Mouse (Mus musculus) right cerebral cortex, adult 18-20 months (tissue): Measurements from ENCODE around the gene Sacs.

Source experiments
- DNase-seq: peaks from one replicate; pipeline ENCODE4 v3.0.0; 2022; ENCODE audit warnings: mixed read lengths

Gene Sacs

GRCm38 (mm10) chr14:61161367-61162334 is 23.4 kb downstream of the Sacs start:
- DNase-seq, result peak; percentile 28

DNA sequence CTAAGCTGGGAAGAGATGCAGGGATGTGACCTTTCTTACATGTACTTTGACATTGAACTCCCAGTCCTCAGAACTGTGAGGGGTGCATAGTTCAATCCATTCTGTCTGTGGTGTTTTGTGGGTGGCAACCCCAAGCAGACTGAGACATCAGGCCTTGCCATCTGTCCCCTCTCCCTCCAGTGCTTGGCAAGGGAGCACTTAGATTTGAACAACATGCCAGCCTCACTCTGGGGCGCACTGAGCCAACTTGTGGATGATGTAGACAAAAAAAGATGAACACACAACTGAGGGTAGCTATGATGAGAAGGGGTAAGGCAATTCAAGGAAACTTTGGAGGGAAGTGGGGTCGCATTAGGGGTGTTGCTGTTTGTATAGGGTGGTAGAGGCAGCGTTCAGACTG is 26.2 kb downstream of the Sacs start:
- DNase-seq, result no peak

- DNase-seq, result no peak
These were observed 27.7 kb downstream of the Sacs start for GRCm38 (mm10) chr14:61165929-61166328.

DNA sequence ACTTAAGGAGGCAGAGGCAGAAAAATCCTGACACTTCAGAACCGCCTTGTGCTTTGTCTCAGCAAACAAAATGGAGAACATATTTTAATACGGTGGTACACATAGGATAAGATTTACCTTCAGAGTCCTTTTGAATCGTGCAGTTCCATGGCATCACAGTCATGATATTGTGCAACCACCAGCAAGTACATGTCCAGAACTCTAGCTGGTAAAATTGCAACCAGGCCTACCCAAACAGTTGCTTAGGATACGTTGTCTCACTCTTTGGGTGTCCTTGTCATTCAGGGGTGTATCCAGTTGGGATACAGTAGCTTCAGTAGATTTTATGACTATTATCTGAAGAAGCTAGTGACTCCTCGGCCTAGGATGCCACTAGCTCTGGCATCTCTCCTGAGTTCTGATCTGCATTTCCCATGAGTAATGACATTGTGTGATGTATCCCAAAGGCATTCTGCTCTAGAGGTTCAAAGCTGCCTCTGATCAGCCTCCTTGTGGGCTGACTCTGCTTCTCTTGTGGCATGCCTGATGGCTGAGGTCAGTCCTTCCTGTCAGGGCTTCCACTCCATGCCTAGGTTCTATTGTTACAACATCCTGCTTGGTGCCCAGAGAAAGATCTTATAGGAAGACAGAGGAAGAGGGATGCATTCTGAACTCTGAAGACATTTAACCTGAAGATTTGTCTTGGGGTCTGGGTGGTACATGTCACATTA is 33.2 kb downstream of the Sacs start:
- no peak for DNase-seq

DNA sequence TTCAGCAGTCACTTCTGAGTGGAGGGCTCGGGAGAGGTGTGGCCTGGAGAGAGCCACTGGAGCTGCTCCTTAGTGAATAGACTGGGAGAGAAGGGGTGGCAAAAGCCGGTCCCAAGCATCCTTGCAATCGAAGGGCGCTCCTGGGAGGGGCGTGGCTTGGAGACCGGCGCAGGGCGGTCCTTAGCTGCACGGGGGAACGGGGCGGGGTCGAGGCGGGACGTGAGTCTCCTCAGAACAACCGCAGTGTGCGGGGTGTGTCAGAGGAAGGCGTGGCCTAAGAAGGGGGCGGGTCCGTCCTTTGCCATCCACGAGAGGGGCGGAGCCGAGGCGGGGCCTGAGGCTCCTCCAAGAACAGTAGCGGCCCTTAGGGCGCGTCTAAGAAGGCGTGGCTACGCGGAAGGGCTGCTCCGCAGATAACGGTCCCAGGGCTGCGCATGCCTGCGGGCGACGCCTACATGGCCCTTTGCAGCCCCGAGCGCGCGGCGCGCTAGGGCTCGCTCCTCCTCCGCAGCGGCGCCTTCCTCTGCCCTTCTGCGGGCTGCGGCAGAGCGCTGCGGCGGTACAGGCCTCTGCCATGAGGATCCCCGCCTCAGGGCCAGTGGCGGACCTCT is 34.4 kb downstream of the Sacs start:
- peak; percentile 100 for DNase-seq

DNA sequence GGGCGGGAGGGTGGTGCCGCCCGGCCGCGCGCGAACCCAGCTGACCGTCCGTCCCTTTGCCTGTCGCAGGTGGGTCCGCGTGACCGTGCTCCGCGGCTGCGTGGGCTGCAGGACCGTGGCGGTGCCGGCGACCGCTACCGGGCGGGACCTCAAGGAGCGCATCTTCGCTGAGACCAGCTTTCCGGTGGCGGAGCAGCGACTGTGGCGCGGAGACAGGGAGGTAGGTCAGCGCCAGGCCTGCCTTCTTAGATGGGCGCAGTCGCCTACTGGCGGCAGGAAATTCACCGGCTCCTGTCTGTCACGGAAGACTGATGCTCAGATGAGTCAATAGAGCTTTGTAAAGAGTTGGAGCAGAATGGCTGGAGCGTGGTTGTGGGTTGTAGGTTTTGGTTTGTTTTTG is 35.0 kb downstream of the Sacs start:
- DNase-seq, result peak; percentile 70

DNA sequence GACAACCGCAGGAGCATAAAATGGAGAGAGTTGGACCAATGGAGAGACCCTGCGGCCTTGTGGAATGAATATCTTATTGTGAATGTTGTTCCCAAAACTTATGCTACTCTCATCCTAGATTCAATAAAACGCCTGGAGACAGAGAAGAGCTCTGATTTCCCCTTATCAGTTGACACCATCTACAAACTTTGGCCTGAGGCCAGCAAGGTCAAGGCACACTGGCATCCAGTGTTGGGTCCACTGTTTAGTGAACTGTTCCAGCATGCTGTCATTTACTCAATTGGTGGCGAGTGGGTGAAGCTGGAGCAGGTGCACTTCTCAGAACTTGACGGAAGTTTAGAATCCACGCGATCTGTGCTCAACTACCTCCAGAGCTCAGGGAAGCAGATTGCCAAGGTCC is 53.6 kb downstream of the Sacs start:
- no peak for DNase-seq

- DNase-seq, result no peak
These were observed 54.1 kb downstream of the Sacs start for GRCm38 (mm10) chr14:61192326-61192725.

DNA sequence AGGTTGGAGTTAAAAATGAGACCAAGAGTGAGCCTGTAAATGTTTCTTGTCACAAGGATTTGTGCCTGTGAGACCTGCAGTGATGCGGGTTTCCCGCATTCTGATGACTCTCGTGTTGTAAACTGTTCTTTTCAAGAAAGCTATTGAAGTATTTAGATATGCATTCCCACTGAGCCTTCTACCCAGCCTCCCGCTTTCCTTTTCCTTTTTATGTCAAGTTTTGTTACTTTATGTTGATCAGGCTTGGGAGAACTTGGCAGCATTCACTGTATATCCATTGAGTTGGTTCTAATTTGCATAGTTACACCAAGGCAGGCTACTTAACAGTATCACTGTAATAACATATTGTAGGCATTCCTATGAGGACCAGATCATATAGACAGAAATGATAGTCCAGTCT is 56.2 kb downstream of the Sacs start:
- DNase-seq, result no peak

DNA sequence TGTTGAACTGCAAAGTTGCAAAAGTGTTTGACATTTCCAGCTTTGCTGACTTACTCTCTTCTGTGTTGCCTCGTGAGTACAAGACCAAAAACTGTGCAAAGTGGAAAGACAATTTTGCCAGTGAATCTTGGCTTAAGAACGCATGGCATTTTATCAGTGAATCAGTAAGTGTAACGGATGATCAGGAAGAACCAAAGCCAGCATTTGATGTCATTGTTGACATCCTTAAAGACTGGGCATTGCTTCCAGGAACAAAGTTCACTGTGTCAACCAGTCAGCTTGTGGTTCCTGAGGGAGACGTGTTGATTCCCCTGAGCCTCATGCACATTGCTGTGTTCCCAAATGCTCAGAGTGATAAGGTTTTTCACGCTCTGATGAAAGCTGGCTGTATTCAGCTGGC is 71.9 kb downstream of the Sacs start:
- DNase-seq, result no peak

- no peak for DNase-seq
These were observed 73.5 kb downstream of the Sacs start for GRCm38 (mm10) chr14:61211754-61212153.

GRCm38 (mm10) chr14:61221166-61221565 is 82.9 kb downstream of the Sacs start:
- no peak for DNase-seq

DNA sequence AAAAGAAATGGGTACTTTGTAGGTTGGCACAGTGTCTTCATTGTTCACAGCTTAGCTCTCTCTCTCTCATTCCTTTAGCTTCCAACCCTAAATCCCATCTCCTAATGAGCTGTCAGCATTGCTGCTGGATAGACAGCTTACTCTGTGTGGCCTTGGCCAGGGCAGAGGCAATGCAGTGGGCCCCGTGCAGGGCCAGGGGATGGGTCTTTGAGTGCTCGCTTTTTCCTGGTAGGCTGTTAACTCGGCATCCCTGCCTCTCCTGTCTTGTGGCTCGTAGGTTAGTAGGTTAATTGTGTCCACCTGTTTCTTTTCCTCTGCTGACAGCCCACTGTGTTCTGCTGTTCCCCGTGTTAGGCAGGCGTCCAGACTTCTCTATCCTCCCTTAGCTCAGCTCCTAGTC is 84.2 kb downstream of the Sacs start:
- DNase-seq, result no peak

DNA sequence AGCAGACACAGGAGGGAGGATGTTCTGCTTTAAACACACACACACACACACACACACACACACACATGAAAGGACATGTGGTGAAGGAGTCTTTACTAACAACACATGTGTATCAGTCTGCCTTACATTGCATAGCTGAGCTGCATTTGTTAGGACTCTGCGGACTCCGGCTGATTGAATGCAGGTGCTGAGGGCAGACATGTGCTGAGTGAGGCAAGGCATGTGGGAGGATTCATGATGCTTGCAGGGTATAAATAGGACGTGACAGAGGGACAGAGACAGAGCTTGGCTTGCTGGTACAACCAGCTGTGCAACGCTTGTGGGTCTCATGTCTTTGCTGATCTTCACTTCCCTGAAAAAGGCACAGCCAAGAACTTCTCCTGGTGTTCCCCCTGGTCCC is 85.5 kb downstream of the Sacs start:
- no peak for DNase-seq

- DNase-seq, result no peak
These were observed 86.3 kb downstream of the Sacs start for GRCm38 (mm10) chr14:61224387-61225077.

DNA sequence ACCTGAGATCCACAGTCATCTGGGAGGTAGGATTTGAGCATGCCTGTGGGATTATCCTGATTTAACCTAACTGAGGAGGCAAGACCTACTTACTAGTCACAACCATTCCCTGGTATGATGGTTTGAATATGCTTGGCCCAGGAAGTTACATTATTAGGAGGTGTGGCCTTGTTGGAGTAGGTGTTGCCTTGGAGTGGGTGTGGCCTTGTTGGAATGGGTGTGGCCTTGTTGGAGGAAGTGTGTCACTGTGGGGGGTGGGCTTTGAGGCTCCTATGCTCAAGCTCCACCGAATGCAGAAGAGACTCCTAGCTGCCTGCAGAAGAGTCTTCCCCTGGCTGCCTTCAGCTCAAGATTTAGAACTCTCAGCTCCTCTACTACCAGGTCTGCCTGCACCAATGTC is 87.9 kb downstream of the Sacs start:
- DNase-seq, result no peak

- DNase-seq, result no peak
These were observed 91.5 kb downstream of the Sacs start for GRCm38 (mm10) chr14:61229763-61230162.

GRCm38 (mm10) chr14:61230179-61230578 is 91.9 kb downstream of the Sacs start:
- DNase-seq, result no peak

DNA sequence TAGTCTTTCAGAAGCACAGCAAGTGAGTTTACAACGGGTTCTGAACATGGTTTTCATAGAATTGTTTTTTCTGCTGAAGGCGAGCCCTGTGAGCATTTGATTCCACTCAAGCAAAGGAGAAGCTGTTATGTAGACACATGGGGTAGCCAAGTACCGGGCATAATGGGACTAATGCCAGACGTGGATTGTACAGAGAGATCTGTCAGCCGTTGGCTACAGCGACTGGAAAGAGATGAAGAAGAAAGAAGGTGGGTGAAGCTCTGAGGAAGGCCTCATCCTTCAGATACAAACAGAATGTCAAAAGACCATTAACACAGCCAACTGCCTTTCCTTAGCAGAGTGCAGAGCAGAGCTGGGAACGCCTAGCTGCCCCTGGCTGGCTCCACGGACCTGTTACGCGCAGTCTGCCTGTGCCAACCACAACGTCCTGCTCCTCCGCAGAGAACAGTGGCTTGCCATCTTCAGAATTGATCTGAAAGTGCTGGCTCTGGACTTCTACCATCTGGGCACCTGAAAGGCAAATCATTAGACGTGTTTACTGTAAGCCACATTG is 93.8 kb downstream of the Sacs start:
- peak; percentile 41 for DNase-seq

- DNase-seq, result no peak
These were observed 97.7 kb downstream of the Sacs start for GRCm38 (mm10) chr14:61235846-61236474.

- DNase-seq, result no peak
These were observed 98.9 kb downstream of the Sacs start for GRCm38 (mm10) chr14:61237101-61237654.

DNA sequence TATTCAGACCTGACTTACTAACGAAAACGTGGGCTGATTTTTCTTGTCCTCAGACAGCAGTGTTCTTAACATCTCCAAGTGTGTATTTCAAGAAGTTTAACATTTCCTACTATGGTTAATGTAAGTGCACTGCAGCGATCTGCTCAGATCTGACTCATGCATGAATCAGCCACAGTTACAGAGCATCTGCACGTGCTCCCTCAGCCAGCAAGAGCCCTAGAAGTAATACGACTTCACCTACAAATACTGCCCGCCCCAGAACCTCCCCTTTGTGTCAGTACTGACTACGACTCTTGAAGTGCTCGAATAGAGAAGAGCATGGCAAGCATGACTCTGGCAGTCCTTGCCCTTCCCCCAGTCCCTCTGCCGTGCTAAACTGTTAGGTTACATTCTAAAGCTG is 100.5 kb downstream of the Sacs start:
- peak; percentile 78 for DNase-seq
